Mouse (Mus musculus) C2C12 (cell line): Measurements from ENCODE around the gene Xpo4. TPM values are rescaled to one million over a fixed set of nuclear protein-coding genes. Genes with fewer than 3 reads are reported as not detected.

ENCODE experiments used
- H3K27me3 ChIP-seq: one replicate; pipeline ENCODE4 v1.6.1; 2011; ENCODE audit not compliant: control insufficient read depth, insufficient read depth, insufficient read length
- H3K36me3 ChIP-seq: one replicate; pipeline ENCODE4 v1.6.1; 2011; ENCODE audit not compliant: control insufficient read depth, insufficient read depth
- H3K4me3 ChIP-seq: one replicate; pipeline ENCODE4 v1.5.1; 2011; ENCODE audit warnings: mild to moderate bottlenecking, control low read depth; ENCODE audit not compliant: poor library complexity, insufficient read depth, severe bottlenecking
- H3K79me2 ChIP-seq: one replicate; pipeline ENCODE4 v1.6.1; 2011; ENCODE audit not compliant: control insufficient read depth, insufficient read depth
- H3K79me3 ChIP-seq: one replicate; pipeline ENCODE4 v1.6.1; 2011; ENCODE audit warnings: low read depth, control low read depth
- H3ac ChIP-seq: one replicate; pipeline ENCODE3; 2011; ENCODE audit warnings: low read depth; ENCODE audit not compliant: control insufficient read depth, insufficient read length
- CEBPB ChIP-seq: IDR thresholded peaks from one replicate; pipeline ENCODE4 v1.6.1; 2011; ENCODE audit warnings: low read depth, mild to moderate bottlenecking, control low read depth, moderate library complexity
- CTCF ChIP-seq: IDR thresholded peaks from one replicate; pipeline ENCODE4 v1.5.1; 2011; ENCODE audit not compliant: control insufficient read depth, insufficient read depth, insufficient read length
- FOSL1 ChIP-seq: IDR thresholded peaks from one replicate; pipeline ENCODE4 v1.8.0; 2011; ENCODE audit warnings: mild to moderate bottlenecking, low read length; ENCODE audit not compliant: poor library complexity, insufficient read depth, severe bottlenecking
- MAX ChIP-seq: IDR thresholded peaks from one replicate; pipeline ENCODE4 v1.6.1; 2011; ENCODE audit warnings: mild to moderate bottlenecking, control low read depth
- MYOD1 ChIP-seq: IDR thresholded peaks from one replicate; pipeline ENCODE4 v1.6.1; 2011; ENCODE audit warnings: low read depth; ENCODE audit not compliant: control insufficient read depth, insufficient read length
- MYOG ChIP-seq: IDR thresholded peaks from one replicate; pipeline ENCODE4 v1.6.1; 2011; ENCODE audit not compliant: control insufficient read depth, insufficient read length; ENCODE audit errors: extremely low read depth
- USF1 ChIP-seq: IDR thresholded peaks from one replicate; pipeline ENCODE4 v1.6.1; 2011; ENCODE audit warnings: low read depth, mild to moderate bottlenecking, control low read depth, moderate library complexity
- polyA plus RNA-seq: library from polyadenylated mRNA; unstranded; fragments of >200 nt; fragmentation: generic; extraction: Trizol; gene quantifications from one replicate; pipeline ENCODE4 v1.2.1, GENCODE M21; 2012; ENCODE audit warnings: missing spikeins

The Xpo4 gene
- polyA plus RNA-seq, 1 experiment = 5.3 TPM

- H3ac ChIP-seq = no peak overlapping the region
- H3K79me3 ChIP-seq = no peaks in the 10 kb centered on the region
- no peaks in the 10 kb centered on the region for H3K79me2 ChIP-seq
- no peak overlapping the region for H3K4me3 ChIP-seq
- TF ChIP-seq MYOD1 = no peak
- no peak for TF ChIP-seq CEBPB
- no peak for TF ChIP-seq FOSL1
- H3K36me3 ChIP-seq = no peaks in the 10 kb centered on the region
- peaks cover 14% of the 10 kb centered on the region for H3K27me3 ChIP-seq
Observed at GRCm38 (mm10) chr14:57535646-57536045, 129.6 kb downstream of the Xpo4 start.

GRCm38 (mm10) chr14:57534961-57535360, 130.3 kb downstream of the Xpo4 start:
- TF ChIP-seq MYOD1 = no peak
- no peak for TF ChIP-seq CEBPB
- TF ChIP-seq CTCF = no peak
- TF ChIP-seq FOSL1 = no peak
- TF ChIP-seq MYOG = no peak
- TF ChIP-seq MAX = no peak
- no peak for TF ChIP-seq USF1
- H3K79me2 ChIP-seq = no peaks in the 10 kb centered on the region
- H3ac ChIP-seq = no peak overlapping the region
- H3K4me3 ChIP-seq = no peak overlapping the region
- no peaks in the 10 kb centered on the region for H3K79me3 ChIP-seq
- peaks cover 14% of the 10 kb centered on the region for H3K27me3 ChIP-seq
- H3K36me3 ChIP-seq = no peaks in the 10 kb centered on the region

- H3K4me3 ChIP-seq = no peak overlapping the region
- no peak for TF ChIP-seq MYOG
- TF ChIP-seq MAX = no peak
- no peak for TF ChIP-seq FOSL1
- no peak for TF ChIP-seq USF1
- TF ChIP-seq CEBPB = no peak
- TF ChIP-seq CTCF = no peak
- no peak for TF ChIP-seq MYOD1
- no peak overlapping the region for H3ac ChIP-seq
- no peaks in the 10 kb centered on the region for H3K79me3 ChIP-seq
- H3K36me3 ChIP-seq = no peaks in the 10 kb centered on the region
- H3K79me2 ChIP-seq = no peaks in the 10 kb centered on the region
- peaks cover 14% of the 10 kb centered on the region for H3K27me3 ChIP-seq
Observed at GRCm38 (mm10) chr14:57534346-57534745, 130.9 kb downstream of the Xpo4 start.

GRCm38 (mm10) chr14:57533841-57534240, 131.4 kb downstream of the Xpo4 start:
- no peaks in the 10 kb centered on the region for H3K79me3 ChIP-seq
- no peaks in the 10 kb centered on the region for H3K36me3 ChIP-seq
- TF ChIP-seq MAX (no peak), CEBPB (no peak), CTCF (no peak), MYOD1 (no peak), USF1 (no peak), MYOG (no peak), FOSL1 (no peak)
- no peaks in the 10 kb centered on the region for H3K79me2 ChIP-seq
- H3ac ChIP-seq = no peak overlapping the region
- peaks cover 14% of the 10 kb centered on the region for H3K27me3 ChIP-seq
- no peak overlapping the region for H3K4me3 ChIP-seq

DNA sequence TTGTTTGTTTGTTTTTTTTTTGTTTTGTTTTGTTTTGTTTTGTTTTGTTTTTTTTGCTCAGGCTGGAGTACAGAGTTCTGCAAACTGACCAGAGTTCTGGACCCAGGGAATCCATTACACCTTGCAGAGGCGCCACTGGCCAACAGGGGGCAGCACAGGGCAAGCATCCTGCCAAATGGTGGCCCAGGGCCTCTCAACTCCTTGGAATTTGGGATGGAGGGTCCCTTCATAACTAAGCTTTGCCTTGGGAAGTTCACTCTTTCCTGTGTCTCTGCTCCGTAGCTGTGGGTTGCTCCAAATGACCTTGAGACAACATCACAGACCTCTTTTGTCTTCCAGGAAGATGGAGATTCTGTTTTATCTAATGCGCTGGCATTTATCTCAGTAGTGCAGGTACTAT, 132.0 kb downstream of the Xpo4 start:
- no peaks in the 10 kb centered on the region for H3K36me3 ChIP-seq
- H3ac ChIP-seq = no peak overlapping the region
- H3K79me3 ChIP-seq = no peaks in the 10 kb centered on the region
- H3K27me3 ChIP-seq = peaks cover 14% of the 10 kb centered on the region
- no peak for TF ChIP-seq MYOG
- no peak for TF ChIP-seq FOSL1
- no peak for TF ChIP-seq MAX
- TF ChIP-seq CTCF = peak; percentile 79
- TF ChIP-seq MYOD1 = no peak
- TF ChIP-seq CEBPB = no peak
- TF ChIP-seq USF1 = no peak
- no peak overlapping the region for H3K4me3 ChIP-seq
- no peaks in the 10 kb centered on the region for H3K79me2 ChIP-seq

DNA sequence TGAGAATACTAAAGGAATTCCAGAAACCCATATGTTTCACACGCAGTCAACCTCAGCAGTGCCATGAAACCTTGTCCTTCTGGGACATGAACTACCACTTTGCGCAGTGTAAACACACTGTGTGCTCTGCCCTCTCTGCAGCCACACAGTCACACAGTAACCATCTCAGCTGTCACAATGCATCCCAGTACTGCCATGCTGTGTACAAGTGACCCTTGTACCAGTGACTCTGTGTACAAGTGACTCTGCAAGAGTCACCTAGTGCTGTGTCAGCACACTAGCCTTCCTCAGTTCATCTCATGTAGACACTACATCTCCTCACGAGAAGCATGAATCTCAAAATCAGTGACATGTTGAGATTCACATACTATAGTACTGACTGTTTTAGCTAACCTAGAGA, 132.7 kb downstream of the Xpo4 start:
- H3ac ChIP-seq = no peak overlapping the region
- H3K4me3 ChIP-seq = no peak overlapping the region
- H3K79me2 ChIP-seq = no peaks in the 10 kb centered on the region
- H3K36me3 ChIP-seq = no peaks in the 10 kb centered on the region
- TF ChIP-seq CTCF (no peak), MAX (no peak), USF1 (no peak), CEBPB (no peak), MYOG (no peak), MYOD1 (no peak), FOSL1 (no peak)
- H3K79me3 ChIP-seq = no peaks in the 10 kb centered on the region
- peaks cover 14% of the 10 kb centered on the region for H3K27me3 ChIP-seq
